Mouse (Mus musculus) spleen, adult 2 months (tissue): ENCODE data around the gene Gm20425.

ENCODE experiments used
- CTCF ChIP-seq: fragments of 200-500 bp; IDR thresholded peaks from 2 replicates; pipeline ENCODE4 v1.5.1; 2011; ENCODE audit warnings: mild to moderate bottlenecking, inconsistent platforms; ENCODE audit not compliant: insufficient read depth, insufficient read length, insufficient replicate concordance; ENCODE audit errors: extremely low read depth
- POLR2A ChIP-seq: fragments of 200-500 bp; IDR thresholded peaks from 2 replicates; pipeline ENCODE4 v1.6.1; 2011; ENCODE audit warnings: low read depth, low read length, inconsistent platforms

DNA sequence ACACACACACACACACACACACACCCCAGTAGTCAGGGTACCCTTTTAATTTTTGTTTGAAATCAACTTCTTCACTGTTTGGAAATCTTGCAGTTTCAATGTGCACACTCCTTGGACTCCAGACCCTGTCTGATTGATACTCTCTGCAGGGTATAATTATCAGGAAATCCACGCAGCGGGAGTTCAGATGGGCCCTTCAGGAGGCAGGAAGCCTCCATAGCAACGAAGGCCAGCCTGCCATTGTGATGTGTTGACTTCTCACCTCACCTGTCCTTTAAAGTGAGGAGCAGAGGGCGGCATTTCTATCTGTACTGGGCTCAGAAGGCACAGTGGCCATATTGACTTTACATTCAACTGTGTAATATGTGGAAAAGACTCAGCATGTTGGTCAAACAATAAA is 45.3 kb downstream of the Gm20425 start:
- TF ChIP-seq POLR2A (no peak), CTCF (no peak)
